Mouse (Mus musculus): ENCODE results near the gene Dab1. TPM values are rescaled to one million over a fixed set of nuclear protein-coding genes. Genes with fewer than 3 reads are reported as not detected.

Gene Dab1
- polyA plus RNA-seq, 1 experiment: 1.1 TPM

DNA sequence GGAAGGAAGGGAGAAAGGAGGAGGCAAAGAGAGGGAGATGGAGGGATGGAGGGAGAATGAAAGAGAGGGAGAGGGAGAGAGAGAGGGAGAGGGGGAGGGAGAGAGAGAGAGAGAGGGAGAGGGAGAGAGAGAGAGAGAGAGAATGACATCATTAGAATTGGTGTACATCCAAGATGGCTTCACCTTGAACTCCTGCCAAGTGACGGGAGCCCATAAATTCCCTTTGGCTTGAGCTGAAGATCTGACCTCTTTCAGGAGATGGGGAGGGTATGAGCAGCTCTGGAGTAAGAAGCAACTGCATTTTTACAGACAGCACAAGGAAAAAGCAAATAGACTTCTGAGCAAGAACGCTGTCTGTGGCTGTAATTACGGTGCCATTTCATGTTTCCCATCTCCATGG is 4.1 kb upstream of the Dab1 start:
- H3K36me3 ChIP-seq (ENCODE audit: control insufficient read depth, insufficient read depth, low read length): no peaks in the 10 kb centered on the region
- H3K4me1 ChIP-seq (ENCODE audit: control insufficient read depth, insufficient read depth, low read length): no peaks in the 10 kb centered on the region; the same call in 1 of the 2 replicates
- no peak overlapping the region for H3K4me3 ChIP-seq (ENCODE audit: control insufficient read depth, low read depth, low read length)
- no peak overlapping the region for H3K27ac ChIP-seq (ENCODE audit: control insufficient read depth, insufficient read depth, low read depth, low read length)
- no peaks in the 10 kb centered on the region for H3K27me3 ChIP-seq (ENCODE audit: control insufficient read depth, insufficient read depth, low read length)
- no peak for TF ChIP-seq CTCF (IDR thresholded peaks at IDR 0.05; ENCODE audit: control insufficient read depth, insufficient read depth, insufficient replicate concordance, low read depth, low read length)
- no peak for TF ChIP-seq POLR2A (IDR thresholded peaks at IDR 0.05; ENCODE audit: control insufficient read depth, low read depth, low read length)

GRCm38 (mm10) chr4:103619946-103620371 is 800 bp downstream of the Dab1 start:
- Histone ChIP-seq H3K36me3 (ENCODE audit: control insufficient read depth, insufficient read depth, low read length) (no peaks in the 10 kb centered on the region), H3K27me3 (ENCODE audit: control insufficient read depth, insufficient read depth, low read length) (no peaks in the 10 kb centered on the region), H3K4me1 (ENCODE audit: control insufficient read depth, insufficient read depth, low read length) (no peaks in the 10 kb centered on the region; the same call in 1 of the 2 replicates), H3K4me3 (ENCODE audit: control insufficient read depth, low read depth, low read length) (0 out of 2 replicates have a peak overlapping the region, but pooled peaks have one; percentile 12), H3K27ac (ENCODE audit: control insufficient read depth, insufficient read depth, low read depth, low read length) (no peak overlapping the region)
- TF ChIP-seq CTCF (IDR thresholded peaks at IDR 0.05; ENCODE audit: control insufficient read depth, insufficient read depth, insufficient replicate concordance, low read depth, low read length): no peak
- no peak for TF ChIP-seq POLR2A (IDR thresholded peaks at IDR 0.05; ENCODE audit: control insufficient read depth, low read depth, low read length)

DNA sequence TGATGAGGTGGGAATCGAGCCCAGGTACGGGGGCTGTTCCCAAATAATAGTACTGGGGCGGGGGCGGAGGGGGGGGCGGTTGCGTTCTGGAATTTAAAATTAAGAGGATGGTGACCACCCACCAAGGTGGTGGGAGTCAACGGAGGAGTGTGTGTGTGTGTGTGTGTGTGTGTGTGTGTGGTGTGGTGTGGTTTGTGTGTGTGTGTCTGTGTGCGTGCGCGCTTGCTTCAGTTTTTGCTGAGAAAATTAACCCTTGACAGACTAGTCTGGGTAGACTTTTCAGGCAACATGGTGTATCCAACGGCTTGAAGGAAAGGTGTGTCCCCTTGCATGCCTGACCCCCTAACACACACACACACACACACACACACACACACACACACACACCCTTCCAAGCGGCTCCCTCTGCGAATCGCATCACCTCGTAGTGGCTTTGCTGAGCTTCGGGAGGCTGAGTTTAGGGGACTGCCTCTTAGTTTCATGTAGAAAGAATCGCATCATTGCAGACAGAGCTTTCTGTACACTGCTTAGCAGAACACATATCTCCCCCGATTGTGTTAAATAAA is 1.5 kb downstream of the Dab1 start:
- Histone ChIP-seq H3K4me1 (ENCODE audit: control insufficient read depth, insufficient read depth, low read length) (no peaks in the 10 kb centered on the region; the same call in 1 of the 2 replicates), H3K36me3 (ENCODE audit: control insufficient read depth, insufficient read depth, low read length) (no peaks in the 10 kb centered on the region), H3K4me3 (ENCODE audit: control insufficient read depth, low read depth, low read length) (no peak overlapping the region), H3K27me3 (ENCODE audit: control insufficient read depth, insufficient read depth, low read length) (no peaks in the 10 kb centered on the region), H3K27ac (ENCODE audit: control insufficient read depth, insufficient read depth, low read depth, low read length) (no peak overlapping the region)
- no peak for TF ChIP-seq POLR2A (IDR thresholded peaks at IDR 0.05; ENCODE audit: control insufficient read depth, low read depth, low read length)
- TF ChIP-seq CTCF (IDR thresholded peaks at IDR 0.05; ENCODE audit: control insufficient read depth, insufficient read depth, insufficient replicate concordance, low read depth, low read length): no peak

DNA sequence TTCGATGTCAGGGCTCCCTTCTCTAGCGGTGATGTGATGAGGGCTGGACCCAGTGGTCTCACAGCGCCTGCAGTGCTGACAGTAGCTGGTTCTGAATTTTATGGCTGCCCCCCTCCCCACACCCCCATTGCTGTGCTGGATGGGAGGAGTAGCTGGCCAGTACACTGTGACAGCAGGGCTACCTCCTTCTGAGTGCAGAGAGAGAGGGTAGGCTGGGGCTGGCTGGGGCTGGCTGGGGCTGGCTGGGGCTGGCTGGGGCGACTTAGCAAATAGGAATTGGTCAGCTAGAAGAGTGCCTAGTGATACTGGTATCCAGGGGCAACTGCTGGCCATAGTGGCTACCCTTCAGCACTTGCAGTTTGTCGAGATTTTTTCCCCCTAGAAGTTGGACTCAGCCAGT is 2.4 kb downstream of the Dab1 start:
- Histone ChIP-seq H3K27ac (ENCODE audit: control insufficient read depth, insufficient read depth, low read depth, low read length) (no peak overlapping the region), H3K27me3 (ENCODE audit: control insufficient read depth, insufficient read depth, low read length) (no peaks in the 10 kb centered on the region), H3K36me3 (ENCODE audit: control insufficient read depth, insufficient read depth, low read length) (no peaks in the 10 kb centered on the region), H3K4me3 (ENCODE audit: control insufficient read depth, low read depth, low read length) (no peak overlapping the region), H3K4me1 (ENCODE audit: control insufficient read depth, insufficient read depth, low read length) (no peaks in the 10 kb centered on the region; the same call in 1 of the 2 replicates)
- TF ChIP-seq POLR2A (IDR thresholded peaks at IDR 0.05; ENCODE audit: control insufficient read depth, low read depth, low read length) (no peak), CTCF (IDR thresholded peaks at IDR 0.05; ENCODE audit: control insufficient read depth, insufficient read depth, insufficient replicate concordance, low read depth, low read length) (no peak)

DNA sequence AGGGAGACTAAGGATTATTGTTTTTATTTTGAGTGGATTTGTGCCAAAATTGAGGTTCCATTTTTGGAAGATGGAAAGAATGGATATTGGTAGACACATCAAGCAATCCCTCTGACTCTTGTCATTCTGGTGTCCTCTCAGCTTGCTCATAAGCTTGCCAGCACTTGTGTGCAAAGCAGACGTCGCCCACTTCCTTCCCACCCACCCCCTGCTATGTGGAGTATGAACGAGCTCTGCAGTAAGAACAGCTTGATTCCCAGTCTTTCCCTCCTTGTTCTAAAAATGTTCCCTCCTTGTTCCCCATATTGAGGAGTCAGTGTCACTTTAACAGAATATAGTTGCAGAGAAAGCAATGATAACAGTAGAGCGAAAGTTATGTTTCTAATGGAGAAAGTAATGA is 11.0 kb downstream of the Dab1 start:
- no peak for TF ChIP-seq POLR2A (IDR thresholded peaks at IDR 0.05; ENCODE audit: control insufficient read depth, low read depth, low read length)
- no peak for TF ChIP-seq CTCF (IDR thresholded peaks at IDR 0.05; ENCODE audit: control insufficient read depth, insufficient read depth, insufficient replicate concordance, low read depth, low read length)
- H3K27ac ChIP-seq (ENCODE audit: control insufficient read depth, insufficient read depth, low read depth, low read length): no peak overlapping the region
- H3K36me3 ChIP-seq (ENCODE audit: control insufficient read depth, insufficient read depth, low read length): no peaks in the 10 kb centered on the region
- no peaks in the 10 kb centered on the region for H3K27me3 ChIP-seq (ENCODE audit: control insufficient read depth, insufficient read depth, low read length)
- H3K4me1 ChIP-seq (ENCODE audit: control insufficient read depth, insufficient read depth, low read length): no peaks in the 10 kb centered on the region
- H3K4me3 ChIP-seq (ENCODE audit: control insufficient read depth, low read depth, low read length): no peak overlapping the region

- Histone ChIP-seq H3K27me3 (ENCODE audit: control insufficient read depth, insufficient read depth, low read length) (no peaks in the 10 kb centered on the region), H3K4me3 (ENCODE audit: control insufficient read depth, low read depth, low read length) (no peak overlapping the region), H3K27ac (ENCODE audit: control insufficient read depth, insufficient read depth, low read depth, low read length) (no peak overlapping the region), H3K4me1 (ENCODE audit: control insufficient read depth, insufficient read depth, low read length) (no peaks in the 10 kb centered on the region), H3K36me3 (ENCODE audit: control insufficient read depth, insufficient read depth, low read length) (no peaks in the 10 kb centered on the region)
- TF ChIP-seq POLR2A (IDR thresholded peaks at IDR 0.05; ENCODE audit: control insufficient read depth, low read depth, low read length) (no peak), CTCF (IDR thresholded peaks at IDR 0.05; ENCODE audit: control insufficient read depth, insufficient read depth, insufficient replicate concordance, low read depth, low read length) (no peak)
Observed at GRCm38 (mm10) chr4:103636168-103636776, 17.1 kb downstream of the Dab1 start.

- no peak overlapping the region for H3K27ac ChIP-seq (ENCODE audit: control insufficient read depth, insufficient read depth, low read depth, low read length)
Observed at GRCm38 (mm10) chr4:103648209-103648896, 29.2 kb downstream of the Dab1 start.

More at GRCm38 (mm10) chr4:103648209-103648896, 29.2 kb downstream of the Dab1 start:
- no peaks in the 10 kb centered on the region for H3K36me3 ChIP-seq (ENCODE audit: control insufficient read depth, insufficient read depth, low read length)
- H3K4me3 ChIP-seq (ENCODE audit: control insufficient read depth, low read depth, low read length): no peak overlapping the region
- no peaks in the 10 kb centered on the region for H3K4me1 ChIP-seq (ENCODE audit: control insufficient read depth, insufficient read depth, low read length)
- H3K27me3 ChIP-seq (ENCODE audit: control insufficient read depth, insufficient read depth, low read length): no peaks in the 10 kb centered on the region
- TF ChIP-seq CTCF (IDR thresholded peaks at IDR 0.05; ENCODE audit: control insufficient read depth, insufficient read depth, insufficient replicate concordance, low read depth, low read length) (no peak), POLR2A (IDR thresholded peaks at IDR 0.05; ENCODE audit: control insufficient read depth, low read depth, low read length) (no peak)
